Mouse (Mus musculus): ENCODE data around the gene Gm7879. TPM values are rescaled to one million over a fixed set of nuclear protein-coding genes. Genes with fewer than 3 reads are reported as not detected.

The Gm7879 gene
- polyA plus RNA-seq, 1 experiment from 2014 or later, result not detected

GRCm38 (mm10) chr5:43885060-43885820, 27.7 kb upstream of the Gm7879 start:
- H3K9me3 ChIP-seq (ENCODE audit: control insufficient read depth, low read length), result no peaks in the 10 kb centered on the region
- WGBS, result 43% methylated on average over 3 of the region's 3 CpGs
- H3K4me1 ChIP-seq (replicated peaks; ENCODE audit: control insufficient read depth, insufficient read depth, low read length), result no peaks in the 10 kb centered on the region; the same call in 1 of the 2 replicates
- H3K36me3 ChIP-seq (ENCODE audit: control insufficient read depth, insufficient read depth, low read length), result no peaks in the 10 kb centered on the region
- no peak overlapping the region for H3K4me3 ChIP-seq (ENCODE audit: low read depth, low read length)
- H3K4me2 ChIP-seq (ENCODE audit: low read length), result no peak overlapping the region
- H3K9ac ChIP-seq (ENCODE audit: low read length), result no peak overlapping the region
- DNase-seq (ENCODE audit: low spot score) (no peak), ATAC-seq (replicated peaks; ENCODE audit: low FRiP score, low TSS enrichment, low read depth) (no peak)
- no peaks in the 10 kb centered on the region for H3K27me3 ChIP-seq (replicated peaks; ENCODE audit: control insufficient read depth, insufficient read depth, low read length)
- no peak overlapping the region for H3K27ac ChIP-seq (ENCODE audit: low read depth)

GRCm38 (mm10) chr5:43892386-43892785, 20.6 kb upstream of the Gm7879 start:
- H3K4me1 ChIP-seq (replicated peaks; ENCODE audit: control insufficient read depth, insufficient read depth, low read length), result no peaks in the 10 kb centered on the region
- DNase-seq (ENCODE audit: low spot score) (no peak), ATAC-seq (replicated peaks; ENCODE audit: low FRiP score, low TSS enrichment, low read depth) (no peak)
- H3K27me3 ChIP-seq (replicated peaks; ENCODE audit: control insufficient read depth, insufficient read depth, low read length), result no peaks in the 10 kb centered on the region
- no peak overlapping the region for H3K27ac ChIP-seq (ENCODE audit: low read depth)
- WGBS, result 17% methylated on average over 1 of the region's 1 CpGs
- no peaks in the 10 kb centered on the region for H3K36me3 ChIP-seq (ENCODE audit: control insufficient read depth, insufficient read depth, low read length)
- H3K4me3 ChIP-seq (ENCODE audit: low read depth, low read length), result no peak overlapping the region
- no peak overlapping the region for H3K4me2 ChIP-seq (ENCODE audit: low read length)
- H3K9ac ChIP-seq (ENCODE audit: low read length), result no peak overlapping the region
- no peaks in the 10 kb centered on the region for H3K9me3 ChIP-seq (ENCODE audit: control insufficient read depth, low read length)

GRCm38 (mm10) chr5:43894113-43894512, 18.8 kb upstream of the Gm7879 start:
- ATAC-seq (replicated peaks; ENCODE audit: low FRiP score, low TSS enrichment, low read depth), result 0 out of 2 replicates have a peak, but pooled peaks have one; percentile 5
- H3K4me1 ChIP-seq (replicated peaks; ENCODE audit: control insufficient read depth, insufficient read depth, low read length), result no peaks in the 10 kb centered on the region
- DNase-seq (ENCODE audit: low spot score), result no peak
- no peak overlapping the region for H3K27ac ChIP-seq (ENCODE audit: low read depth)
- no peaks in the 10 kb centered on the region for H3K27me3 ChIP-seq (replicated peaks; ENCODE audit: control insufficient read depth, insufficient read depth, low read length)
- no peaks in the 10 kb centered on the region for H3K9me3 ChIP-seq (ENCODE audit: control insufficient read depth, low read length)
- H3K9ac ChIP-seq (ENCODE audit: low read length), result no peak overlapping the region
- no peak overlapping the region for H3K4me3 ChIP-seq (ENCODE audit: low read depth, low read length)
- H3K36me3 ChIP-seq (ENCODE audit: control insufficient read depth, insufficient read depth, low read length), result no peaks in the 10 kb centered on the region
- WGBS, result 71% methylated on average over 2 of the region's 2 CpGs
- no peak overlapping the region for H3K4me2 ChIP-seq (ENCODE audit: low read length)

GRCm38 (mm10) chr5:43895931-43896330, 17.0 kb upstream of the Gm7879 start:
- no peaks in the 10 kb centered on the region for H3K9me3 ChIP-seq (ENCODE audit: control insufficient read depth, low read length)
- no peaks in the 10 kb centered on the region for H3K36me3 ChIP-seq (ENCODE audit: control insufficient read depth, insufficient read depth, low read length)
- DNase-seq (ENCODE audit: low spot score), result no peak
- WGBS, result 60% methylated on average over 3 of the region's 3 CpGs
- no peaks in the 10 kb centered on the region for H3K27me3 ChIP-seq (replicated peaks; ENCODE audit: control insufficient read depth, insufficient read depth, low read length)
- H3K4me1 ChIP-seq (replicated peaks; ENCODE audit: control insufficient read depth, insufficient read depth, low read length), result no peaks in the 10 kb centered on the region
- H3K4me3 ChIP-seq (ENCODE audit: low read depth, low read length), result no peak overlapping the region
- H3K4me2 ChIP-seq (ENCODE audit: low read length), result no peak overlapping the region
- H3K9ac ChIP-seq (ENCODE audit: low read length), result no peak overlapping the region
- no peak overlapping the region for H3K27ac ChIP-seq (ENCODE audit: low read depth)
- ATAC-seq (replicated peaks; ENCODE audit: low FRiP score, low TSS enrichment, low read depth), result no peak

GRCm38 (mm10) chr5:43904685-43905084, 8.3 kb upstream of the Gm7879 start:
- H3K27ac ChIP-seq (ENCODE audit: low read depth), result no peak overlapping the region
- H3K4me3 ChIP-seq (ENCODE audit: low read depth, low read length), result no peak overlapping the region
- ATAC-seq (replicated peaks; ENCODE audit: low FRiP score, low TSS enrichment, low read depth), result no peak
- no peak for DNase-seq (ENCODE audit: low spot score)
- H3K36me3 ChIP-seq (ENCODE audit: control insufficient read depth, insufficient read depth, low read length), result no peaks in the 10 kb centered on the region
- H3K4me2 ChIP-seq (ENCODE audit: low read length), result no peak overlapping the region
- H3K9ac ChIP-seq (ENCODE audit: low read length), result no peak overlapping the region
- WGBS, result 81% methylated on average over 3 of the region's 3 CpGs
- H3K9me3 ChIP-seq (ENCODE audit: control insufficient read depth, low read length), result no peaks in the 10 kb centered on the region
- H3K27me3 ChIP-seq (replicated peaks; ENCODE audit: control insufficient read depth, insufficient read depth, low read length), result no peaks in the 10 kb centered on the region
- no peaks in the 10 kb centered on the region for H3K4me1 ChIP-seq (replicated peaks; ENCODE audit: control insufficient read depth, insufficient read depth, low read length)

GRCm38 (mm10) chr5:43909213-43909612, 3.7 kb upstream of the Gm7879 start:
- Histone ChIP-seq H3K4me3 (ENCODE audit: low read depth, low read length) (no peak overlapping the region), H3K4me2 (ENCODE audit: low read length) (no peak overlapping the region), H3K9ac (ENCODE audit: low read length) (no peak overlapping the region), H3K36me3 (ENCODE audit: control insufficient read depth, insufficient read depth, low read length) (no peaks in the 10 kb centered on the region), H3K27ac (ENCODE audit: low read depth) (no peak overlapping the region), H3K9me3 (ENCODE audit: control insufficient read depth, low read length) (no peaks in the 10 kb centered on the region), H3K4me1 (replicated peaks; ENCODE audit: control insufficient read depth, insufficient read depth, low read length) (no peaks in the 10 kb centered on the region), H3K27me3 (replicated peaks; ENCODE audit: control insufficient read depth, insufficient read depth, low read length) (no peaks in the 10 kb centered on the region)
- DNase-seq (ENCODE audit: low spot score), result no peak
- ATAC-seq (replicated peaks; ENCODE audit: low FRiP score, low TSS enrichment, low read depth), result 0 out of 2 replicates have a peak, but pooled peaks have one; percentile 40
- WGBS, result 46% methylated on average over 9 of the region's 9 CpGs

GRCm38 (mm10) chr5:43910006-43910405, 2.9 kb upstream of the Gm7879 start:
- no peak; the same call in 1 of the 2 replicates for ATAC-seq (replicated peaks; ENCODE audit: low FRiP score, low TSS enrichment, low read depth)
- Histone ChIP-seq H3K27me3 (replicated peaks; ENCODE audit: control insufficient read depth, insufficient read depth, low read length) (no peaks in the 10 kb centered on the region), H3K9ac (ENCODE audit: low read length) (no peak overlapping the region), H3K9me3 (ENCODE audit: control insufficient read depth, low read length) (no peaks in the 10 kb centered on the region), H3K4me2 (ENCODE audit: low read length) (no peak overlapping the region), H3K4me3 (ENCODE audit: low read depth, low read length) (no peak overlapping the region), H3K4me1 (replicated peaks; ENCODE audit: control insufficient read depth, insufficient read depth, low read length) (no peaks in the 10 kb centered on the region), H3K27ac (ENCODE audit: low read depth) (no peak overlapping the region), H3K36me3 (ENCODE audit: control insufficient read depth, insufficient read depth, low read length) (no peaks in the 10 kb centered on the region)
- DNase-seq (ENCODE audit: low spot score), result no peak
- WGBS, result 84% methylated on average over 6 of the region's 6 CpGs

GRCm38 (mm10) chr5:43915261-43915886, 2.4 kb downstream of the Gm7879 start:
- Histone ChIP-seq H3K36me3 (ENCODE audit: control insufficient read depth, insufficient read depth, low read length) (no peaks in the 10 kb centered on the region), H3K4me2 (ENCODE audit: low read length) (no peak overlapping the region), H3K27me3 (replicated peaks; ENCODE audit: control insufficient read depth, insufficient read depth, low read length) (no peaks in the 10 kb centered on the region), H3K4me3 (ENCODE audit: low read depth, low read length) (no peak overlapping the region), H3K9ac (ENCODE audit: low read length) (no peak overlapping the region), H3K4me1 (replicated peaks; ENCODE audit: control insufficient read depth, insufficient read depth, low read length) (no peaks in the 10 kb centered on the region), H3K27ac (ENCODE audit: low read depth) (no peak overlapping the region), H3K9me3 (ENCODE audit: control insufficient read depth, low read length) (no peaks in the 10 kb centered on the region)
- DNase-seq (ENCODE audit: low spot score) (no peak), ATAC-seq (replicated peaks; ENCODE audit: low FRiP score, low TSS enrichment, low read depth) (no peak)
- WGBS, result 92% methylated on average over 4 of the region's 4 CpGs

- no peak overlapping the region for H3K4me2 ChIP-seq (ENCODE audit: low read length)
- DNase-seq (ENCODE audit: low spot score) (no peak), ATAC-seq (replicated peaks; ENCODE audit: low FRiP score, low TSS enrichment, low read depth) (no peak)
- H3K9me3 ChIP-seq (ENCODE audit: control insufficient read depth, low read length), result no peaks in the 10 kb centered on the region
- H3K36me3 ChIP-seq (ENCODE audit: control insufficient read depth, insufficient read depth, low read length), result no peaks in the 10 kb centered on the region
- no peak overlapping the region for H3K27ac ChIP-seq (ENCODE audit: low read depth)
- no peaks in the 10 kb centered on the region for H3K27me3 ChIP-seq (replicated peaks; ENCODE audit: control insufficient read depth, insufficient read depth, low read length)
- 89% methylated on average over 11 of the region's 11 CpGs for WGBS
- no peaks in the 10 kb centered on the region for H3K4me1 ChIP-seq (replicated peaks; ENCODE audit: control insufficient read depth, insufficient read depth, low read length)
- H3K9ac ChIP-seq (ENCODE audit: low read length), result no peak overlapping the region
- H3K4me3 ChIP-seq (ENCODE audit: low read depth, low read length), result no peak overlapping the region
Measured at GRCm38 (mm10) chr5:43921877-43922276, 8.9 kb downstream of the Gm7879 start.

All from intestine, embryonic 14.5 days (tissue).